Comparison of ENCODE assay signal across 27 mouse cellular contexts in the genomic region with DNA sequence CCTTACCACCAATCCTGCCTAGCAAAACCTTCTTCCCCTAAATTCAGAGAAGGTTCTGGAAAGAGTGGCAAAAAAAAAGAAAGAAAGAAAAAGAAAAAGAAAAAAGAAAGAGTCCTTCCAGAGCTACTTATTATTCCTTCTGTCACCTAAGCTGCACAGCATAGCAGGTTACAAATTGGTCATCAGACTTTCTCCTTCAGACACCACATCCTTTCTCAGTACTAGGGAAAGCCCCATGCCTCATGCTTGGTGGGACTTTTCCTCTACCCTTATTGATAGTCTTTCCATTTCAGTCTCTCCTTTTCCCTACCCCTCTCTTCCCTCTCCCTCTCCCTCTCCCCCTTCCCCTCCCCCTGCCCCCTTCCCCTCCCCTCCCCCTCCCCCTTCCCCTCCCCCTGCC.
"Had no signal": no experiment of that assay in that cellular context is flagged by ENCODE, and none has a peak within 500 bp of the region (broad histone marks: within the 10 kb centered on the region; RNA-seq: fewer than 3 reads in every experiment).

No protein-coding gene starts in this region.

- H3K4me2 ChIP-seq: heart, embryonic 11.5 days; heart, embryonic 13.5 days; heart, embryonic 15.5 days; hindbrain, embryonic 13.5 days; hindbrain, embryonic 15.5 days; kidney, embryonic 15.5 days; limb, embryonic 13.5 days; limb, embryonic 15.5 days; liver, embryonic 13.5 days; liver, embryonic 15.5 days had no signal

- ATAC-seq: hindbrain, postnatal 0 days; intestine, embryonic 16.5 days had no signal

- H3K36me3 ChIP-seq: heart, embryonic 13.5 days; heart, embryonic 15.5 days; hindbrain, embryonic 13.5 days; hindbrain, embryonic 15.5 days; kidney, embryonic 15.5 days; limb, embryonic 13.5 days; limb, embryonic 15.5 days; liver, embryonic 13.5 days; liver, embryonic 15.5 days had no signal

- H3K27ac ChIP-seq: gastrocnemius, adult 2 months; heart, adult 2 months; heart, embryonic 13.5 days; heart, embryonic 15.5 days; hindbrain, embryonic 13.5 days; hindbrain, embryonic 15.5 days; hindbrain, postnatal 0 days; kidney, embryonic 15.5 days; kidney, postnatal 0 days; left cerebral cortex, adult 2 months; limb, embryonic 13.5 days; limb, embryonic 15.5 days; liver, embryonic 13.5 days; liver, embryonic 15.5 days had no signal

- H3K27me3 ChIP-seq: heart, embryonic 13.5 days; heart, embryonic 15.5 days; hindbrain, embryonic 15.5 days; liver, embryonic 13.5 days; liver, embryonic 15.5 days had no signal

- H3K4me1 ChIP-seq: heart, embryonic 13.5 days; kidney, embryonic 15.5 days; limb, embryonic 13.5 days; limb, embryonic 15.5 days; liver, embryonic 13.5 days had no signal

- DNase-seq: gastrocnemius, adult 2 months; gastrocnemius, postnatal 14 days; gastrocnemius, postnatal 36 days; heart, adult 11 months; heart, adult 2 months; heart, postnatal 14 days; heart, postnatal 36 days; kidney, adult 11 months; kidney, adult 2 months; kidney, adult 9 months; kidney, postnatal 14 days; kidney, postnatal 36 days; layer of hippocampus, adult 9-11 months; liver, embryonic 13.5 days had no signal

- H3K9ac ChIP-seq: heart, embryonic 13.5 days; heart, embryonic 15.5 days; hindbrain, embryonic 13.5 days; hindbrain, embryonic 15.5 days; kidney, embryonic 15.5 days; limb, embryonic 13.5 days; limb, embryonic 15.5 days; liver, embryonic 13.5 days; liver, embryonic 15.5 days had no signal

- H3K9me3 ChIP-seq: heart, embryonic 13.5 days; heart, embryonic 15.5 days; hindbrain, embryonic 13.5 days; hindbrain, embryonic 15.5 days; kidney, embryonic 15.5 days; limb, embryonic 13.5 days; limb, embryonic 15.5 days; liver, embryonic 13.5 days; liver, embryonic 15.5 days had no signal

- H3K4me3 ChIP-seq: gastrocnemius, adult 2 months; heart, adult 2 months; heart, embryonic 13.5 days; heart, embryonic 15.5 days; hindbrain, embryonic 13.5 days; hindbrain, embryonic 15.5 days; kidney, embryonic 15.5 days; left cerebral cortex, adult 2 months; limb, embryonic 13.5 days; limb, embryonic 15.5 days; liver, embryonic 13.5 days; liver, embryonic 15.5 days had no signal
